Mouse (Mus musculus) embryonic facial prominence, embryonic 14.5 days (tissue): ENCODE results near the gene Clk2. TPM values are rescaled to one million over a fixed set of nuclear protein-coding genes. Genes with fewer than 3 reads are reported as not detected.
"Not testable (repeated sequence)": the region's sequence is repeated elsewhere in the genome, so short reads cannot be mapped to it uniquely, and the experiment has no call there.

Experiments used
- ATAC-seq: fragments of 200-750 bp; cut with Nextera tagmentation; 2 replicates; pipeline ENCODE4 v1.8.0; 2017; ENCODE audit warnings: low read depth, moderate number of reproducible peaks, moderate TSS enrichment
- DNase-seq: peaks from one replicate; pipeline ENCODE4 v3.0.0-alpha.2; 2015; ENCODE audit warnings: low spot score
- H3K27ac ChIP-seq: fragments of 300-500 bp; sonication (generic); replicated peaks from 2 replicates; pipeline ENCODE4 v1.5.1; 2014; ENCODE audit warnings: low read depth, mild to moderate bottlenecking, low read length, moderate library complexity
- H3K27me3 ChIP-seq: fragments of 300-500 bp; sonication (generic); replicated peaks from 2 replicates; pipeline ENCODE4 v1.6.1; 2014; ENCODE audit warnings: low read length; ENCODE audit not compliant: control insufficient read depth, insufficient read depth
- H3K36me3 ChIP-seq: fragments of 300-500 bp; sonication (generic); 2 replicates; pipeline ENCODE4 v1.6.1; 2014; ENCODE audit warnings: low read length, mixed read lengths; ENCODE audit not compliant: control insufficient read depth, insufficient read depth
- H3K4me1 ChIP-seq: fragments of 300-500 bp; sonication (generic); 2 replicates; pipeline ENCODE4 v1.6.1; 2014; ENCODE audit warnings: antibody characterized with exemption, low read length; ENCODE audit not compliant: control insufficient read depth, insufficient read depth
- H3K4me2 ChIP-seq: fragments of 300-500 bp; sonication (generic); 2 replicates; pipeline ENCODE4 v1.6.1; 2014; ENCODE audit warnings: low read depth, mild to moderate bottlenecking, low read length, moderate library complexity, mixed read lengths
- H3K4me3 ChIP-seq: fragments of 300-500 bp; sonication (generic); 2 replicates; pipeline ENCODE4 v1.5.1; 2014; ENCODE audit warnings: low read depth, mild to moderate bottlenecking, low read length
- H3K9ac ChIP-seq: fragments of 300-500 bp; sonication (generic); 2 replicates; pipeline ENCODE4 v1.6.1; 2014; ENCODE audit warnings: low read depth, mild to moderate bottlenecking, low read length, moderate library complexity, mixed read lengths
- H3K9me3 ChIP-seq: fragments of 300-500 bp; sonication (generic); 2 replicates; pipeline ENCODE4 v1.6.1; 2016; ENCODE audit warnings: low read length; ENCODE audit not compliant: control insufficient read depth
- WGBS: fragments of 180-500 bp; shearing (Covaris S2); extraction: QIAGEN DNeasy Blood & Tissue Kit; methylation state at CpG from one replicate; pipeline ENCODE4 v1.1.7; 2014; 5-methylcytosine and 5-hydroxymethylcytosine counted together
- polyA plus RNA-seq: library from polyadenylated mRNA; unstranded; fragments of >200 nt; fragmentation: Nextera tagmentation; extraction: Ambion mirVana; gene quantifications from 2 replicates; pipeline ENCODE4 v1.2.1, GENCODE M21; 2014

Gene Clk2
- polyA plus RNA-seq, 1 experiment from 2014 or later: 23.9 TPM

DNA sequence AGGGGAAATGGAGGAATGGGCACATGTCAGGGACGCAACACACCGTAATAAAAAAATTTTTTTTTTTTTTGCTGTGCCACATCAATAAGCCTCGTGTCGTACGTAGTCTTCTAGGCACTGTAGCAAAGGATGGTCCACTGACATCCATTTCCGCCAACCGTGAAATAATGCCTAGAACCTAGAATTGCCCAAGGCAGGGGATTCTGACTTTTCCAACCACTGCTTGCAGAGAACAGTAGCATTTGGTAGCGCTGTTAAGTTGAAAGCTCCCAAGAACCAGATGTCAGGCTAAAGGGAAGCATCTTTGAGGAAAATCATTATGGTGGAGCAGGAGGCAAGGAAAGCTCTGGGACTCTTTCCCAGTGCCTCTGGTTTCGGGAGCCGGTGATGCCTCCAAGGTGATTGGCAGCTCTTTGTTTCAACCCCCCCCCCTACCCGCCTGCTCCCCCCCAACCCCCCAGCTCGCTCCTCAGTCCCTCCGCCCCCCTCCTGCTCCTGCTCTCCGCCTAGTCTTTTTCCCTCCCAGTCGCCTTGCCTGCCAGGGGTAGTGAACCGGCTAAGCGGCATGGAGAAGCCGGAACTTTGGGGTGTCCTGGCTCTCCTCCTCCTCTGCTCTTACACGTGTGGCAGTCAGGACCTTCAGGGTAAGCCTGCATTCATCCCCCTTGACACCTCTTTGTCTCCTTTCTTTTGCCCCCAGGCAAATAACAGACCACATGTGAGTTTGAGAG is 50.3 kb downstream of the Clk2 start, which contains the start of gene Thbs3:
TSS of gene Thbs3 (plus strand) at position 500 of the 731 bp plus-strand sequence.
- no peaks in the 10 kb centered on the region for H3K9me3 ChIP-seq
- peak within 1 kb of the TSS; percentile 98 for H3K27ac ChIP-seq

DNA sequence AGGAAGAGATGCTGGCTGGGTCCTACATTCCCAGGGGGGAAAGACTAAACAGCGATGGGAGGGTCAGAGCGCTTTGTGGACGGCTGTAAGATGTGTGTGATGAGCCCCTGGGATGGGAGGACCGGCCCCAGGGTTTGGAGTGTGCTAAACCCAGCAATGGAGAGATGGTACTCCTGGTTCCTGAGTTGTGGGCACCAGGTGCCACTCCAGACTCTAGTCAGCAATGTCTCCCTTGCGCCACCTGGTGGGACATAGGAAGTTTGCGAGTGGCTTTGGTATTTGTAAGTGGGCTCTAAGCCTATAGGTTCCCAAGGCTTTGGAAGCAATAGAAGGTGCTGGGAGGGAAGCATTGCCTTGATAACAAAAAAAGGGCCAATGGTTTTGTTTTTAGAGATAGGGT is 51.3 kb downstream of the Clk2 start:
- DNase-seq (peak; percentile 94), ATAC-seq (peak; percentile 35)
- peaks cover 4% of the 10 kb centered on the region; the same call in 1 of the 2 replicates for H3K36me3 ChIP-seq
- H3K9me3 ChIP-seq: no peaks in the 10 kb centered on the region
- no peaks in the 10 kb centered on the region for H3K27me3 ChIP-seq
- 1% methylated on average over 6 of the region's 6 CpGs for WGBS
- peak overlapping the region; percentile 77 for H3K4me2 ChIP-seq
- peak overlapping the region; percentile 82 for H3K9ac ChIP-seq
- H3K4me3 ChIP-seq: peak overlapping the region; percentile 68
- peak overlapping the region; percentile 98; the same call in 1 of the 2 replicates for H3K27ac ChIP-seq
- H3K4me1 ChIP-seq: peaks cover 14% of the 10 kb centered on the region; the same call in 1 of the 2 replicates

More for the DNA sequence above, 50.3 kb downstream of the Clk2 start, which contains the start of gene Thbs3:
- Histone ChIP-seq H3K4me3 (peak within 1 kb of the TSS; percentile 68), H3K4me2 (peak within 1 kb of the TSS; percentile 77), H3K9ac (peak within 1 kb of the TSS; percentile 82), H3K36me3 (peaks cover 13% of the 10 kb centered on the region), H3K27me3 (no peaks in the 10 kb centered on the region), H3K4me1 (peaks cover 14% of the 10 kb centered on the region; the same call in 1 of the 2 replicates)
- ATAC-seq (no peak), DNase-seq (peak; percentile 76)
- 2% methylated on average over 19 of the region's 19 CpGs for WGBS

DNA sequence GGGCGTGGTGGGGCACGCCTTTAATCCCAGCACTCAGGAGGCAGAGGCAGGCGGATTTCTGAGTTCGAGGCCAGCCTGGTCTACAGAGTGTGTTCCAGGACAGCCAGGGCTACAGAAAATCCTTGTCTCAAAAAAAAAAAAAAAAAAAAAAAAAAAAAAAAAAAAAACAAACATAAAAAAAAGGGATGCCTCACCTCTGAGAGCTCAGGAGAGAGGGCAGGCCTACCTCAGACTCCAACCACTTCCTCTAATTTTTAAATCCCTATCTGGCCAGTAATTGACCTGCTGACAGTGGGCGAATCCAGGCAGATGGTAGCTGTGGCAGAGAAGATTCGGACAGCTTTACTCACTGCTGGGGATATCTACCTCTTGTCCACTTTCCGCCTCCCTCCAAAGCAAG is 51.8 kb downstream of the Clk2 start:
- not testable (repeated sequence) for DNase-seq, H3K27ac ChIP-seq, ATAC-seq, H3K27me3 ChIP-seq, H3K9me3 ChIP-seq, H3K36me3 ChIP-seq, H3K9ac ChIP-seq, H3K4me3 ChIP-seq
- WGBS: 71% methylated on average over 7 of the region's 7 CpGs
- Histone ChIP-seq H3K4me1 (peaks cover 14% of the 10 kb centered on the region; the same call in 1 of the 2 replicates), H3K4me2 (peak overlapping the region; percentile 77; the same call in 1 of the 2 replicates)

DNA sequence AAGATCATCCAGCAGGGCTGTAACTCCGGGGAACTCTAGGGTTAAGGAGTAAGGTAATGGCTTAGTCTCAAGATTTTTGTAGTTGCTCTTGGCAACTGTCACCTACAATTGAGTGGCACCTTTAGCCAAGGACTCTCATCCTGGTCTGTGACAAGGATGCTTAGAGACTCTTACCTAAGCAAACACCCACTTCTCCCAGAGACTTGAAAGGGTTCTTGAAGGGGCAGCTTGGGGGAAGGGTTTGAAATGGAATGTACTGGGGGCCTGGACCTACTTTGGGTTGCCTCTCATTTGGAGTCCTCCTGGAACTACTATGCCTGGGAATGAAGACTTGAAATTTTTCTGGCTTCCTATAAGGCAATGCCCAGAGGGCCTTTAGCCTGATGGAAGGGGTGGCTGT is 53.7 kb downstream of the Clk2 start:
- peaks cover 10% of the 10 kb centered on the region; the same call in 1 of the 2 replicates for H3K36me3 ChIP-seq
- WGBS: 84% methylated on average over 1 of the region's 1 CpGs
- no peaks in the 10 kb centered on the region for H3K9me3 ChIP-seq
- H3K27me3 ChIP-seq: no peaks in the 10 kb centered on the region
- H3K4me1 ChIP-seq: peaks cover 4% of the 10 kb centered on the region; the same call in 1 of the 2 replicates
- DNase-seq (no peak), ATAC-seq (no peak)
- H3K4me2 ChIP-seq: no peak overlapping the region
- H3K9ac ChIP-seq: no peak overlapping the region
- H3K4me3 ChIP-seq: no peak overlapping the region
- no peak overlapping the region for H3K27ac ChIP-seq

DNA sequence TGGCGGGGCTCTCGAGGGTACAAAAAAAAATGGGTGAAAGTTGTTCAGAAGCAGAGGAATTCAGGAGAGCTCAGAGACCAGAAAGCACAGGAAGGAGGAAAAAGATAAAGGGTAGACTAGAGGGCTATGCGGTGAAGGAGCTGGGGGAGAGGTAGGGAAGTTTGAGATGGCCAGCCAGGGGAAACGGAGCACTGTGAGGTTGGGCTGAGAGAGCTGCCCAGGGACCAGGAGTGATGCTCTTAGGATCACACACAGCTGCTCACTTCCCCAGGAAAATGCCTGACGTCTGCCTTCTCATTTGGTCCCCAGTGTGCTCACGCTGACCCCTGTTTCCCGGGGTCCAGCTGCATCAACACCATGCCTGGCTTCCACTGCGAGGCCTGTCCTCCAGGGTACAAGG is 55.0 kb downstream of the Clk2 start:
- ATAC-seq: no peak
- no peak overlapping the region for H3K4me2 ChIP-seq
- H3K9me3 ChIP-seq: no peaks in the 10 kb centered on the region
- WGBS: 34% methylated on average over 8 of the region's 8 CpGs
- peaks cover 13% of the 10 kb centered on the region; the same call in 1 of the 2 replicates for H3K36me3 ChIP-seq
- no peak overlapping the region for H3K27ac ChIP-seq
- DNase-seq: no peak
- peak overlapping the region; percentile 11; the same call in 1 of the 2 replicates for H3K9ac ChIP-seq
- no peaks in the 10 kb centered on the region for H3K27me3 ChIP-seq
- no peak overlapping the region for H3K4me3 ChIP-seq
- peaks cover 4% of the 10 kb centered on the region; the same call in 1 of the 2 replicates for H3K4me1 ChIP-seq

DNA sequence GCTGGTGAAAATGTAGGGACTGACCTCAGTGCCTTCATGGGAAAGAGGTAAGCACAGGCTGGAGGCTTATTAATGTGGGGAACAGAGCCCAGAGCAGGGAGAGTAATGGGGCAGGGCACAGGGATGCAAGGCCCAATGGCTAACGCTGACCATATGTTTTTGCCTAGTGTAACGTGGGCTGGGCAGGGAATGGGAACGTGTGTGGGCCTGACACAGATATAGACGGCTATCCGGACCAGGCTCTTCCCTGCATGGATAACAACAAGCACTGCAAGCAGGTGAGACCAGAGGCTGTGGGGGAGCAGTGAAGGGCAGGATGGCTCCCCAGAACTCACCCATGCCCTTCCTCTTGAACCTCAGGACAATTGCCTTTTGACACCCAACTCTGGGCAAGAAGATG is 56.6 kb downstream of the Clk2 start:
- Histone ChIP-seq H3K4me2 (no peak overlapping the region), H3K36me3 (peaks cover 20% of the 10 kb centered on the region), H3K4me3 (no peak overlapping the region), H3K9ac (0 out of 2 replicates have a peak overlapping the region, but pooled peaks have one; percentile 25), H3K9me3 (no peaks in the 10 kb centered on the region), H3K27me3 (no peaks in the 10 kb centered on the region), H3K27ac (no peak overlapping the region), H3K4me1 (0 out of 2 replicates have a peak, but pooled peaks cover 3% of the 10 kb centered on the region)
- 42% methylated on average over 5 of the region's 5 CpGs for WGBS
- ATAC-seq: no peak
- no peak for DNase-seq

DNA sequence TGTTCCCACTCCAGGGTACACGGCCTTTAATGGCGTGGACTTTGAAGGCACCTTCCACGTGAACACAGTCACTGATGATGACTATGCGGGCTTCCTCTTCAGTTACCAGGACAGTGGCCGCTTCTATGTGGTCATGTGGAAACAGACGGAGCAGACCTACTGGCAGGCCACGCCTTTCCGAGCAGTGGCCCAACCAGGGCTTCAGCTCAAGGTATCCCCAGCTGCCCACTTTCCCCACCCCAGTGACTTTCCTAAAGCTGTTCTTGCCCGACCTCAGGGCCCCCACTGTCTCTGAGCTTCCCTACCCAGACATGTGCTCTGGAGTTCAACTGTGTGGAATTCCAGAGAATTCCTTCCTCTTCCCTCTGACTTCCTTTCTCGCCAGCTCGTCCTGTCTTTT is 60.2 kb downstream of the Clk2 start:
- Histone ChIP-seq H3K27ac (no peak overlapping the region), H3K36me3 (peaks cover 20% of the 10 kb centered on the region), H3K9me3 (no peaks in the 10 kb centered on the region), H3K9ac (no peak overlapping the region), H3K27me3 (no peaks in the 10 kb centered on the region), H3K4me2 (0 out of 2 replicates have a peak overlapping the region, but pooled peaks have one; percentile 67), H3K4me1 (peaks cover 18% of the 10 kb centered on the region), H3K4me3 (no peak overlapping the region)
- WGBS: 77% methylated on average over 11 of the region's 11 CpGs
- ATAC-seq: no peak
- DNase-seq: no peak

DNA sequence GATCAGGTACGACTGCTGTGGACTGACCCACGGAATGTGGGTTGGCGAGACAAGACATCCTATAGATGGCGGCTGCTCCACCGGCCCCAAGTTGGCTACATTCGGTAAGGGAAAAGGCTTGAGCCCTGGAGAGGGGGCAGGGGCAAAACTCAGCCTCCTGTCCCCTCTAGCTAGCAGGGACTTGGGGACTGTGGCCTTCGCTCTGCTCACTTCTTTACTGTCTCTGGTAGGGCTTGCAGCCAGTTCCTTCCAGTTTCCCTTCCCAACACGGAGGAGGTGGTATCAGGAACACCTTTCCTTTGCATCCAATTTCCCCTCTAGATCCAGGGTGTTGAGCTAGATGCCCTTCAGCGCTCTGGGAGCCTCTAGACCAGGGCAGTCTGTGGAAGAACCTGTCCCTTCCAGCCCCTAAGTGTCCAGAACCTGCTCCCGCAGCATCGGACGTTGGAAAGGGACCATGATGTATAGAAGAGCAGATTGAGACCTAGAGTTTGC is 60.8 kb downstream of the Clk2 start:
- Histone ChIP-seq H3K36me3 (peaks cover 20% of the 10 kb centered on the region), H3K4me3 (0 out of 2 replicates have a peak overlapping the region, but pooled peaks have one; percentile 3), H3K9me3 (no peaks in the 10 kb centered on the region), H3K4me2 (peak overlapping the region; percentile 67), H3K9ac (no peak overlapping the region), H3K4me1 (peaks cover 18% of the 10 kb centered on the region), H3K27ac (no peak overlapping the region), H3K27me3 (no peaks in the 10 kb centered on the region)
- ATAC-seq (no peak), DNase-seq (no peak)
- 55% methylated on average over 12 of the region's 12 CpGs for WGBS
